Mouse (Mus musculus): ENCODE measurements around the gene Wdr18. TPM values are rescaled to one million over a fixed set of nuclear protein-coding genes. Genes with fewer than 3 reads are reported as not detected.

Gene Wdr18
- polyA plus RNA-seq, 1 experiment from 2014 or later = 50.3 TPM

- ATAC-seq (ENCODE audit: low FRiP score, low TSS enrichment) (no peak), DNase-seq (ENCODE audit: low spot score) (no peak)
- Histone ChIP-seq H3K27me3 (ENCODE audit: control insufficient read depth, insufficient read depth, low read length) (no peaks in the 10 kb centered on the region), H3K4me3 (ENCODE audit: low read depth, low read length) (no peak overlapping the region), H3K4me2 (replicated peaks; ENCODE audit: low read depth) (no peak overlapping the region), H3K4me1 (replicated peaks; ENCODE audit: control insufficient read depth, insufficient read depth) (0 out of 2 replicates have a peak, but pooled peaks cover 3% of the 10 kb centered on the region), H3K9ac (ENCODE audit: low read length) (no peak overlapping the region), H3K27ac (replicated peaks) (no peak overlapping the region), H3K36me3 (ENCODE audit: control insufficient read depth, insufficient read depth, low read length) (peaks cover 8% of the 10 kb centered on the region; the same call in 1 of the 2 replicates), H3K9me3 (ENCODE audit: control insufficient read depth, low read length) (0 out of 2 replicates have a peak, but pooled peaks cover 3% of the 10 kb centered on the region)
- WGBS = 77% methylated on average over 10 of the region's 10 CpGs
- TF ChIP-seq CTCF (IDR thresholded peaks at IDR 0.05; ENCODE audit: low read depth) (no peak), EP300 (optimal IDR thresholded peaks at IDR 0.05) (no peak)
Observed at GRCm38 (mm10) chr10:80015583-80015982, 55.6 kb downstream of the Wdr18 start.

GRCm38 (mm10) chr10:80016511-80016910 is 56.6 kb downstream of the Wdr18 start, which contains the start of gene Arhgap45:
Arhgap45 (plus strand) TSS chr10:80016653.
- ATAC-seq (ENCODE audit: low FRiP score, low TSS enrichment) (no peak), DNase-seq (ENCODE audit: low spot score) (no peak)
- Histone ChIP-seq H3K4me3 (ENCODE audit: low read depth, low read length) (0 out of 2 replicates have a peak within 1 kb of the TSS, but pooled peaks have one; percentile 2), H3K4me2 (replicated peaks; ENCODE audit: low read depth) (no peak within 1 kb of the TSS), H3K36me3 (ENCODE audit: control insufficient read depth, insufficient read depth, low read length) (0 out of 2 replicates have a peak, but pooled peaks cover 1% of the 10 kb centered on the region), H3K4me1 (replicated peaks; ENCODE audit: control insufficient read depth, insufficient read depth) (0 out of 2 replicates have a peak, but pooled peaks cover 3% of the 10 kb centered on the region), H3K9me3 (ENCODE audit: control insufficient read depth, low read length) (no peaks in the 10 kb centered on the region), H3K9ac (ENCODE audit: low read length) (no peak within 1 kb of the TSS), H3K27ac (replicated peaks) (peak within 1 kb of the TSS; percentile 45; the same call in 1 of the 2 replicates), H3K27me3 (ENCODE audit: control insufficient read depth, insufficient read depth, low read length) (no peaks in the 10 kb centered on the region)
- TF ChIP-seq EP300 (optimal IDR thresholded peaks at IDR 0.05) (no peak), CTCF (IDR thresholded peaks at IDR 0.05; ENCODE audit: low read depth) (no peak)
- 70% methylated on average over 11 of the region's 11 CpGs for WGBS

GRCm38 (mm10) chr10:80016931-80017330 is 57.0 kb downstream of the Wdr18 start:
- H3K4me2 ChIP-seq (replicated peaks; ENCODE audit: low read depth) = no peak overlapping the region
- TF ChIP-seq CTCF (IDR thresholded peaks at IDR 0.05; ENCODE audit: low read depth) (no peak), EP300 (optimal IDR thresholded peaks at IDR 0.05) (no peak)
- H3K36me3 ChIP-seq (ENCODE audit: control insufficient read depth, insufficient read depth, low read length) = no peaks in the 10 kb centered on the region
- ATAC-seq (ENCODE audit: low FRiP score, low TSS enrichment) = no peak
- H3K9ac ChIP-seq (ENCODE audit: low read length) = no peak overlapping the region
- H3K27ac ChIP-seq (replicated peaks) = peak overlapping the region; percentile 45; the same call in 1 of the 2 replicates
- H3K4me1 ChIP-seq (replicated peaks; ENCODE audit: control insufficient read depth, insufficient read depth) = 0 out of 2 replicates have a peak, but pooled peaks cover 3% of the 10 kb centered on the region
- 0 out of 2 replicates have a peak overlapping the region, but pooled peaks have one; percentile 2 for H3K4me3 ChIP-seq (ENCODE audit: low read depth, low read length)
- H3K9me3 ChIP-seq (ENCODE audit: control insufficient read depth, low read length) = no peaks in the 10 kb centered on the region
- DNase-seq (ENCODE audit: low spot score) = no peak
- WGBS = 91% methylated on average over 10 of the region's 10 CpGs
- H3K27me3 ChIP-seq (ENCODE audit: control insufficient read depth, insufficient read depth, low read length) = no peaks in the 10 kb centered on the region

GRCm38 (mm10) chr10:80017361-80017760 is 57.4 kb downstream of the Wdr18 start:
- no peak overlapping the region for H3K9ac ChIP-seq (ENCODE audit: low read length)
- TF ChIP-seq CTCF (IDR thresholded peaks at IDR 0.05; ENCODE audit: low read depth) = no peak
- TF ChIP-seq EP300 (optimal IDR thresholded peaks at IDR 0.05) = no peak
- no peak overlapping the region for H3K4me3 ChIP-seq (ENCODE audit: low read depth, low read length)
- no peaks in the 10 kb centered on the region for H3K9me3 ChIP-seq (ENCODE audit: control insufficient read depth, low read length)
- 67% methylated on average over 3 of the region's 3 CpGs for WGBS
- H3K36me3 ChIP-seq (ENCODE audit: control insufficient read depth, insufficient read depth, low read length) = no peaks in the 10 kb centered on the region
- H3K4me2 ChIP-seq (replicated peaks; ENCODE audit: low read depth) = no peak overlapping the region
- DNase-seq (ENCODE audit: low spot score) = no peak
- ATAC-seq (ENCODE audit: low FRiP score, low TSS enrichment) = no peak
- 0 out of 2 replicates have a peak, but pooled peaks cover 3% of the 10 kb centered on the region for H3K4me1 ChIP-seq (replicated peaks; ENCODE audit: control insufficient read depth, insufficient read depth)
- no peaks in the 10 kb centered on the region for H3K27me3 ChIP-seq (ENCODE audit: control insufficient read depth, insufficient read depth, low read length)
- H3K27ac ChIP-seq (replicated peaks) = no peak overlapping the region

- 82% methylated on average over 14 of the region's 14 CpGs for WGBS
Observed at GRCm38 (mm10) chr10:80017771-80018170, 57.8 kb downstream of the Wdr18 start.

GRCm38 (mm10) chr10:80018739-80019297 is 58.9 kb downstream of the Wdr18 start:
- H3K4me3 ChIP-seq (ENCODE audit: low read depth, low read length) = no peak overlapping the region
- H3K9ac ChIP-seq (ENCODE audit: low read length) = no peak overlapping the region
- DNase-seq (ENCODE audit: low spot score) (peak; percentile 57), ATAC-seq (ENCODE audit: low FRiP score, low TSS enrichment) (peak; percentile 42; the same call in 1 of the 2 replicates)
- peak overlapping the region; percentile 27 for H3K4me2 ChIP-seq (replicated peaks; ENCODE audit: low read depth)
- TF ChIP-seq CTCF (IDR thresholded peaks at IDR 0.05; ENCODE audit: low read depth) = 0 out of 2 replicates have a peak, but pooled peaks have one; percentile 4
- TF ChIP-seq EP300 (optimal IDR thresholded peaks at IDR 0.05) = no peak
- H3K27ac ChIP-seq (replicated peaks) = peak overlapping the region; percentile 24; the same call in 1 of the 2 replicates
- H3K36me3 ChIP-seq (ENCODE audit: control insufficient read depth, insufficient read depth, low read length) = no peaks in the 10 kb centered on the region
- 0 out of 2 replicates have a peak, but pooled peaks cover 3% of the 10 kb centered on the region for H3K4me1 ChIP-seq (replicated peaks; ENCODE audit: control insufficient read depth, insufficient read depth)
- 6% methylated on average over 15 of the region's 15 CpGs for WGBS
- no peaks in the 10 kb centered on the region for H3K27me3 ChIP-seq (ENCODE audit: control insufficient read depth, insufficient read depth, low read length)
- no peaks in the 10 kb centered on the region for H3K9me3 ChIP-seq (ENCODE audit: control insufficient read depth, low read length)

More at GRCm38 (mm10) chr10:80017771-80018170, 57.8 kb downstream of the Wdr18 start:
- Histone ChIP-seq H3K9ac (ENCODE audit: low read length) (0 out of 2 replicates have a peak overlapping the region, but pooled peaks have one; percentile 13), H3K4me2 (replicated peaks; ENCODE audit: low read depth) (no peak overlapping the region), H3K9me3 (ENCODE audit: control insufficient read depth, low read length) (no peaks in the 10 kb centered on the region), H3K4me3 (ENCODE audit: low read depth, low read length) (no peak overlapping the region), H3K4me1 (replicated peaks; ENCODE audit: control insufficient read depth, insufficient read depth) (0 out of 2 replicates have a peak, but pooled peaks cover 3% of the 10 kb centered on the region), H3K27me3 (ENCODE audit: control insufficient read depth, insufficient read depth, low read length) (no peaks in the 10 kb centered on the region), H3K36me3 (ENCODE audit: control insufficient read depth, insufficient read depth, low read length) (no peaks in the 10 kb centered on the region), H3K27ac (replicated peaks) (no peak overlapping the region)
- ATAC-seq (ENCODE audit: low FRiP score, low TSS enrichment) (no peak), DNase-seq (ENCODE audit: low spot score) (no peak)
- no peak for TF ChIP-seq CTCF (IDR thresholded peaks at IDR 0.05; ENCODE audit: low read depth)

Measured in stomach, postnatal 0 days (tissue).